Mouse (Mus musculus) limb, embryonic 14.5 days (tissue): ENCODE measurements around the gene Ikbip. TPM values are rescaled to one million over a fixed set of nuclear protein-coding genes. Genes with fewer than 3 reads are reported as not detected.
A peak's percentile ranks its signal among the peaks of the same experiment; 100 is the strongest.

Source experiments
- ATAC-seq: fragments of 200-750 bp; cut with Nextera tagmentation; 2 replicates; pipeline ENCODE4 v1.8.0; 2017; ENCODE audit warnings: low read depth, moderate number of reproducible peaks, moderate TSS enrichment; ENCODE audit not compliant: low FRiP score
- DNase-seq: peaks from one replicate; pipeline ENCODE4 v3.0.0-alpha.2; 2015; ENCODE audit warnings: low spot score
- H3K27ac ChIP-seq: fragments of 300-500 bp; sonication (generic); replicated peaks from 2 replicates; pipeline ENCODE4 v1.5.1; 2014; ENCODE audit warnings: low read depth, mild to moderate bottlenecking, low read length, moderate library complexity, mixed read lengths
- H3K27me3 ChIP-seq: fragments of 300-500 bp; sonication (generic); 2 replicates; pipeline ENCODE4 v1.6.1; 2014; ENCODE audit warnings: low read length, mixed read lengths; ENCODE audit not compliant: control insufficient read depth, insufficient read depth
- H3K36me3 ChIP-seq: fragments of 300-500 bp; sonication (generic); 2 replicates; pipeline ENCODE4 v1.6.1; 2014; ENCODE audit warnings: mild to moderate bottlenecking, low read length, moderate library complexity, mixed read lengths; ENCODE audit not compliant: control insufficient read depth, insufficient read depth
- H3K4me1 ChIP-seq: fragments of 300-500 bp; sonication (generic); 2 replicates; pipeline ENCODE4 v1.6.1; 2014; ENCODE audit warnings: antibody characterized with exemption, low read length, mixed read lengths; ENCODE audit not compliant: control insufficient read depth, insufficient read depth
- H3K4me2 ChIP-seq: fragments of 300-500 bp; sonication (generic); replicated peaks from 2 replicates; pipeline ENCODE4 v1.6.1; 2014; ENCODE audit warnings: low read depth, mild to moderate bottlenecking, low read length, moderate library complexity; ENCODE audit not compliant: severe bottlenecking
- H3K4me3 ChIP-seq: fragments of 300-500 bp; sonication (generic); replicated peaks from 2 replicates; pipeline ENCODE4 v1.5.1; 2014; ENCODE audit warnings: low read length
- H3K9ac ChIP-seq: fragments of 300-500 bp; sonication (generic); 2 replicates; pipeline ENCODE4 v1.6.1; 2014; ENCODE audit warnings: mild to moderate bottlenecking, low read depth, low read length, moderate library complexity; ENCODE audit not compliant: severe bottlenecking
- H3K9me3 ChIP-seq: fragments of 300-500 bp; sonication (generic); 2 replicates; pipeline ENCODE4 v1.6.1; 2016; ENCODE audit warnings: low read length; ENCODE audit not compliant: control insufficient read depth
- POLR2A ChIP-seq: fragments of 200-500 bp; IDR thresholded peaks from 2 replicates; pipeline ENCODE4 v1.8.0; 2012; ENCODE audit warnings: inconsistent platforms, mild to moderate bottlenecking, moderate library complexity, borderline replicate concordance; ENCODE audit not compliant: insufficient read depth, insufficient read length; ENCODE audit errors: extremely low read depth
- WGBS: fragments of 180-500 bp; shearing (Covaris S2); extraction: QIAGEN DNeasy Blood & Tissue Kit; methylation state at CpG from one replicate; pipeline ENCODE4 v1.1.7; 2014; 5-methylcytosine and 5-hydroxymethylcytosine counted together
- polyA plus RNA-seq, 2 experiments: library from polyadenylated mRNA; depleted of rRNA in 1 of 2; stranded (reverse) in 1 of 2; unstranded in 1 of 2; fragments of >200 nt; fragmentation: Nextera tagmentation in 1 of 2; extraction: Ambion mirVana in 1 of 2; gene quantifications; 2 replicates each; pipeline versions ENCODE4 v1.2.1 to v1.2.3; 2012 to 2014

Ikbip gene
- polyA plus RNA-seq, 2 experiments = 54.5 to 79.2 TPM

- TF ChIP-seq POLR2A = no peak
- Histone ChIP-seq H3K9me3 (no peaks in the 10 kb centered on the region), H3K9ac (no peak overlapping the region), H3K4me2 (no peak overlapping the region), H3K4me3 (no peak overlapping the region), H3K36me3 (peaks cover 31% of the 10 kb centered on the region), H3K27ac (no peak overlapping the region), H3K4me1 (no peaks in the 10 kb centered on the region), H3K27me3 (no peaks in the 10 kb centered on the region)
- 71% methylated on average over 18 of the region's 18 CpGs for WGBS
- ATAC-seq (peak; percentile 33; the same call in 1 of the 2 replicates), DNase-seq (no peak)
Observed at GRCm38 (mm10) chr10:91143313-91144230, 60.8 kb downstream of the Ikbip start.

DNA sequence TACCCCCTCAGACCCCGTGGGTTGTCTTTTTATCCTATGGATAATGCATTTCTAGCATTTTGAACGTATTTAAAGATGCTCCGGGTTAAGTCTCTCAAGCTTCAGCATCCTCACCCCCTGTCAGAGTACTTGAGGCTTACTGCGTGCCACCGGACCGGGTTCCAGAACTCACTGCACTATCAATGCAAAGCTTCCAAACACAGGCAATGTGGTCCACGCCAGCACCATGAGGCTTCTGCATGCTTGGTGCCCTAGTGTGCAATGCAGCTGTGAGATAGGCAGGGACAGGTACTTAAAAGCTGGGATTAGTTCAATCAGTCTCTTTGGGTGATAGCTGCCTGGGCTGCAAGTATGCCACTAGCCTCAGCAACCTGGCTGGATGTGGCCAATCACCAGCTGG, 62.7 kb downstream of the Ikbip start:
- 97% methylated on average over 7 of the region's 7 CpGs for WGBS
- Histone ChIP-seq H3K4me1 (no peaks in the 10 kb centered on the region), H3K27me3 (no peaks in the 10 kb centered on the region), H3K9ac (no peak overlapping the region), H3K4me3 (no peak overlapping the region), H3K36me3 (peaks cover 49% of the 10 kb centered on the region), H3K4me2 (no peak overlapping the region), H3K9me3 (no peaks in the 10 kb centered on the region), H3K27ac (no peak overlapping the region)
- no peak for ATAC-seq
- no peak for DNase-seq
- no peak for TF ChIP-seq POLR2A

Other genes with a start within 250 kb of the Ikbip start
- gene Apaf1, start 170 bp upstream of the Ikbip start, polyA plus RNA-seq (2012; rRNA removed) = 39.4 and 41.5 TPM in 2 replicates
- 33.2 and 40.6 TPM in 2 replicates for gene Apaf1, start 170 bp upstream of the Ikbip start, polyA plus RNA-seq (2014; fragmentation: Nextera tagmentation; extraction: Ambion mirVana)
- gene Slc25a3, start 41.1 kb downstream of the Ikbip start, polyA plus RNA-seq (2012; rRNA removed) = 420 and 469 TPM in 2 replicates
- 458 and 481 TPM in 2 replicates for gene Slc25a3, start 41.1 kb downstream of the Ikbip start, polyA plus RNA-seq (2014; fragmentation: Nextera tagmentation; extraction: Ambion mirVana)
- gene Tmpo, start 98.4 kb downstream of the Ikbip start, polyA plus RNA-seq (2012; rRNA removed) = 285 and 340 TPM in 2 replicates
- gene Tmpo, start 98.4 kb downstream of the Ikbip start, polyA plus RNA-seq (2014; fragmentation: Nextera tagmentation; extraction: Ambion mirVana) = 239 and 276 TPM in 2 replicates